Mouse (Mus musculus) C2C12 (cell line): ENCODE measurements at regions not wholly inside any gene's neighbourhood (a gene's known extent, or its start where the extent isn't known, plus 50 kb on each side); places are given as distances from the start of the nearest gene placed in this dataset.

Experiments used
- CEBPB ChIP-seq: IDR thresholded peaks from one replicate; pipeline ENCODE4 v1.6.1; 2011; ENCODE audit warnings: low read depth, mild to moderate bottlenecking, control low read depth, moderate library complexity
- CTCF ChIP-seq: IDR thresholded peaks from one replicate; pipeline ENCODE4 v1.5.1; 2011; ENCODE audit not compliant: control insufficient read depth, insufficient read depth, insufficient read length
- FOSL1 ChIP-seq: IDR thresholded peaks from one replicate; pipeline ENCODE4 v1.8.0; 2011; ENCODE audit warnings: mild to moderate bottlenecking, low read length; ENCODE audit not compliant: poor library complexity, insufficient read depth, severe bottlenecking
- MAX ChIP-seq: IDR thresholded peaks from one replicate; pipeline ENCODE4 v1.6.1; 2011; ENCODE audit warnings: mild to moderate bottlenecking, control low read depth
- MYOD1 ChIP-seq: IDR thresholded peaks from one replicate; pipeline ENCODE4 v1.6.1; 2011; ENCODE audit warnings: low read depth; ENCODE audit not compliant: control insufficient read depth, insufficient read length
- MYOG ChIP-seq: IDR thresholded peaks from one replicate; pipeline ENCODE4 v1.6.1; 2011; ENCODE audit not compliant: control insufficient read depth, insufficient read length; ENCODE audit errors: extremely low read depth
- USF1 ChIP-seq: IDR thresholded peaks from one replicate; pipeline ENCODE4 v1.6.1; 2011; ENCODE audit warnings: low read depth, mild to moderate bottlenecking, control low read depth, moderate library complexity

DNA sequence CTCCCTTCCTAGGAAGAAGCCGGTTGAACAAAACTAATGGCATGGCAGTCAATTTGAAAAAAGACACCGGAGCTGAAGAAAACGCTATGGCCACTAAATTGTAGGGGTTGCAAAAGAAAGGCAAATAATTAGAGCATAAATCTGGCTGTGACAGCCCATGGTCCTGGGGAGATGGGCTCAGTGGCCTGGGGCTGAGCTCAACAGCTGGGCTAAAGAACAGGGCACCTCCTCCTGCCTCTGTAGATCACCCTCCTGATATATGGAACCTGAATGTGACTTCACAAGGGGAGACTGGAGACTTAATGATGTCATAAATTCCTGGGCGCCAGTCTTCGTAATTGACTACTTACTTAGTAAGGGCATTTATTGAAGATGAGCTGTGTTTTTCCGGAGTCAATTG lies 91.2 kb downstream of the Bach1 start:
- TF ChIP-seq CTCF (no peak), USF1 (no peak), MYOG (no peak), CEBPB (no peak), MAX (no peak), MYOD1 (no peak), FOSL1 (no peak)
